Mouse (Mus musculus): ENCODE results near the gene Ankrd23. TPM values are rescaled to one million over a fixed set of nuclear protein-coding genes. Genes with fewer than 3 reads are reported as not detected.

Ankrd23 gene
- 427 TPM for polyA plus RNA-seq (2014; fragmentation: Illumina TruSeq; extraction: RNeasy Lipid Tissue Mini Kit (QIAGEN cat#74804); ENCODE audit: low read depth, low replicate concordance)

GRCm38 (mm10) chr1:36536783-36537182, at the start of gene Ankrd23:
Gene Ankrd23 (minus strand): TSS chr1:36536883.

GRCm38 (mm10) chr1:36558031-36558993, 21.6 kb upstream of the Ankrd23 start, which contains the start of gene Sema4c:
Gene Sema4c (minus strand): TSS chr1:36558349.

GRCm38 (mm10) chr1:36546888-36547471, 10.3 kb upstream of the Ankrd23 start, which contains the start of gene Ankrd39:
Gene Ankrd39 (minus strand): TSS chr1:36547445.

GRCm38 (mm10) chr1:36539186-36539585, 2.5 kb upstream of the Ankrd23 start, which contains the start of gene Gm42417:
Gene Gm42417 (minus strand): TSS chr1:36539429.

GRCm38 (mm10) chr1:36511289-36512021, 25.2 kb downstream of the Ankrd23 start, which contains the start of gene Cnnm3:
Gene Cnnm3 (plus strand): TSS chr1:36511867.

Other genes with a start within 250 kb of the Ankrd23 start
- 8.5 TPM for gene Arid5a, start 229.2 kb downstream of the Ankrd23 start, polyA plus RNA-seq (2014; fragmentation: Illumina TruSeq; extraction: RNeasy Lipid Tissue Mini Kit (QIAGEN cat#74804); ENCODE audit: low read depth, low replicate concordance)
- 57.0 TPM for gene Kansl3, start 167.7 kb downstream of the Ankrd23 start, polyA plus RNA-seq (2014; fragmentation: Illumina TruSeq; extraction: RNeasy Lipid Tissue Mini Kit (QIAGEN cat#74804); ENCODE audit: low read depth, low replicate concordance)
- gene Fer1l5, start 164.6 kb downstream of the Ankrd23 start, polyA plus RNA-seq (2014; fragmentation: Illumina TruSeq; extraction: RNeasy Lipid Tissue Mini Kit (QIAGEN cat#74804); ENCODE audit: low read depth, low replicate concordance) = not detected
- gene Lman2l, start 91.6 kb downstream of the Ankrd23 start, polyA plus RNA-seq (2014; fragmentation: Illumina TruSeq; extraction: RNeasy Lipid Tissue Mini Kit (QIAGEN cat#74804); ENCODE audit: low read depth, low replicate concordance) = 24.8 TPM
- 3.0 TPM for gene Cnnm4, start 65.3 kb downstream of the Ankrd23 start, polyA plus RNA-seq (2014; fragmentation: Illumina TruSeq; extraction: RNeasy Lipid Tissue Mini Kit (QIAGEN cat#74804); ENCODE audit: low read depth, low replicate concordance)
- gene Cnnm3, start 25.0 kb downstream of the Ankrd23 start, polyA plus RNA-seq (2014; fragmentation: Illumina TruSeq; extraction: RNeasy Lipid Tissue Mini Kit (QIAGEN cat#74804); ENCODE audit: low read depth, low replicate concordance) = 11.7 TPM
- not detected for gene Gm42417, start 2.5 kb upstream of the Ankrd23 start, polyA plus RNA-seq (2014; fragmentation: Illumina TruSeq; extraction: RNeasy Lipid Tissue Mini Kit (QIAGEN cat#74804); ENCODE audit: low read depth, low replicate concordance)
- gene Ankrd39, start 10.6 kb upstream of the Ankrd23 start, polyA plus RNA-seq (2014; fragmentation: Illumina TruSeq; extraction: RNeasy Lipid Tissue Mini Kit (QIAGEN cat#74804); ENCODE audit: low read depth, low replicate concordance) = 8.9 TPM
- gene Sema4c, start 21.5 kb upstream of the Ankrd23 start, polyA plus RNA-seq (2014; fragmentation: Illumina TruSeq; extraction: RNeasy Lipid Tissue Mini Kit (QIAGEN cat#74804); ENCODE audit: low read depth, low replicate concordance) = 13.0 TPM
- gene Fam178b, start 146.3 kb upstream of the Ankrd23 start, polyA plus RNA-seq (2014; fragmentation: Illumina TruSeq; extraction: RNeasy Lipid Tissue Mini Kit (QIAGEN cat#74804); ENCODE audit: low read depth, low replicate concordance) = not detected
- 1,949 TPM for gene Cox5b, start 154.6 kb upstream of the Ankrd23 start, polyA plus RNA-seq (2014; fragmentation: Illumina TruSeq; extraction: RNeasy Lipid Tissue Mini Kit (QIAGEN cat#74804); ENCODE audit: low read depth, low replicate concordance)
- not detected for gene 4933424G06Rik, start 173.3 kb upstream of the Ankrd23 start, polyA plus RNA-seq (2014; fragmentation: Illumina TruSeq; extraction: RNeasy Lipid Tissue Mini Kit (QIAGEN cat#74804); ENCODE audit: low read depth, low replicate concordance)
- 80.8 TPM for gene Actr1b, start 177.5 kb upstream of the Ankrd23 start, polyA plus RNA-seq (2014; fragmentation: Illumina TruSeq; extraction: RNeasy Lipid Tissue Mini Kit (QIAGEN cat#74804); ENCODE audit: low read depth, low replicate concordance)
- not detected for gene Zap70, start 224.9 kb upstream of the Ankrd23 start, polyA plus RNA-seq (2014; fragmentation: Illumina TruSeq; extraction: RNeasy Lipid Tissue Mini Kit (QIAGEN cat#74804); ENCODE audit: low read depth, low replicate concordance)

Measured in heart, adult 10 weeks (tissue).